Mouse (Mus musculus) mouse trophoblast stem cell (cell line): ENCODE results near the gene Disc1.

ENCODE experiments used
- in situ Hi-C, 2 experiments: fragments of 300-500 bp; cut with MseI, MboI; formaldehyde crosslinking; loops; 2 replicates in 1 of 2; 3 replicates in 1 of 2; pipeline ENCODE4 v1.15.1; 2025

Disc1 gene

GRCm38 (mm10) chr8:125217902-125218581 is 164.0 kb downstream of the Disc1 start:
- in situ Hi-C loops = no loop called here

GRCm38 (mm10) chr8:125218669-125219068 is 164.7 kb downstream of the Disc1 start:
- in situ Hi-C loops = no loop called here

GRCm38 (mm10) chr8:125220608-125221007 is 166.6 kb downstream of the Disc1 start:
- in situ Hi-C loops = no loop called here

GRCm38 (mm10) chr8:125221062-125221461 is 167.1 kb downstream of the Disc1 start:
- in situ Hi-C loops = no loop called here

- in situ Hi-C loops = no loop called here
Observed at GRCm38 (mm10) chr8:125223031-125223753, 169.2 kb downstream of the Disc1 start.

- in situ Hi-C loops = no loop called here
Observed at GRCm38 (mm10) chr8:125224271-125224699, 170.3 kb downstream of the Disc1 start.

- in situ Hi-C loops = no loop called here
Observed at GRCm38 (mm10) chr8:125225266-125225665, 171.3 kb downstream of the Disc1 start.

GRCm38 (mm10) chr8:125226989-125227624 is 173.1 kb downstream of the Disc1 start:
- in situ Hi-C loops = no loop called here

- in situ Hi-C loops = no loop called here
Observed at GRCm38 (mm10) chr8:125230526-125231131, 176.6 kb downstream of the Disc1 start.

GRCm38 (mm10) chr8:125232724-125233123 is 178.7 kb downstream of the Disc1 start:
- in situ Hi-C loops = no loop called here

- in situ Hi-C loops = no loop called here
Observed at GRCm38 (mm10) chr8:125235898-125236835, 182.2 kb downstream of the Disc1 start.

- in situ Hi-C loops = no loop called here
Observed at GRCm38 (mm10) chr8:125240763-125241162, 186.8 kb downstream of the Disc1 start.

- in situ Hi-C loops = no loop called here
Observed at GRCm38 (mm10) chr8:125242382-125242781, 188.4 kb downstream of the Disc1 start.

- in situ Hi-C loops = no loop called here
Observed at GRCm38 (mm10) chr8:125242921-125243320, 188.9 kb downstream of the Disc1 start.

- in situ Hi-C loops = no loop called here
Observed at GRCm38 (mm10) chr8:125246737-125247292, 192.8 kb downstream of the Disc1 start.

- in situ Hi-C loops = no loop called here
Observed at GRCm38 (mm10) chr8:125247349-125247748, 193.4 kb downstream of the Disc1 start.

GRCm38 (mm10) chr8:125252946-125253345 is 199.0 kb downstream of the Disc1 start:
- in situ Hi-C loops = no loop called here

- in situ Hi-C loops = no loop called here
Observed at GRCm38 (mm10) chr8:125253505-125254180, 199.6 kb downstream of the Disc1 start.

GRCm38 (mm10) chr8:125254188-125255005 is 200.4 kb downstream of the Disc1 start:
- in situ Hi-C loops = no loop called here
